Mouse (Mus musculus): Measurements from ENCODE around the gene Nkiras2.

GRCm38 (mm10) chr11:100601372-100601771, 17.7 kb upstream of the Nkiras2 start:
- TF ChIP-seq CTCF (IDR thresholded peaks at IDR 0.05; ENCODE audit: low read depth) (no peak), EP300 (IDR thresholded peaks at IDR 0.05; ENCODE audit: low read depth) (no peak)

All from liver, embryonic 14.5 days (tissue).